Mouse (Mus musculus) spleen, postnatal 4 days (tissue): ENCODE data around the gene Ascl2.

Source experiments
- DNase-seq, 2 experiments: peaks; one replicate each; pipeline ENCODE4 v3.0.0; 2022; ENCODE audit warnings: low spot score in 2 of 2

Ascl2 gene

DNA sequence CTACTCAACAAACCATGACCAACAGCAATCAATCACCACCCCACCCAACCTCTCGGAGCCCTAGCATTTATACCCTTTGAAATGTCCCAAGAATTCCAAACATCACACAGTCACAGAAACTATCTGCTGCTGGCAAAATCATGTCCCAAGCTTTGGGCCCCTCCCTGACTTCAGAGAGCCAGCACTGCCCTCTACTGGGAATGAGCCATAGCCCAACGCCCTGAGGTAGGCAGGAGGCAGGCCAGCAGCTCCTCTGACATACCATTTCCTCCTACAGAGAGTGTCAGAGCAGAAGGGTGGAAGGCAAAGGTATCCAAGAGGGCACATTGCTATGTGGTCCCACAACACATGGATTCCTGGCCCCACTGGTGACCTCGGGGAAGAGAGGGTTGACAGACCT, 33.6 kb upstream of the Ascl2 start:
- DNase-seq, result peak; percentile 68 to 85

DNA sequence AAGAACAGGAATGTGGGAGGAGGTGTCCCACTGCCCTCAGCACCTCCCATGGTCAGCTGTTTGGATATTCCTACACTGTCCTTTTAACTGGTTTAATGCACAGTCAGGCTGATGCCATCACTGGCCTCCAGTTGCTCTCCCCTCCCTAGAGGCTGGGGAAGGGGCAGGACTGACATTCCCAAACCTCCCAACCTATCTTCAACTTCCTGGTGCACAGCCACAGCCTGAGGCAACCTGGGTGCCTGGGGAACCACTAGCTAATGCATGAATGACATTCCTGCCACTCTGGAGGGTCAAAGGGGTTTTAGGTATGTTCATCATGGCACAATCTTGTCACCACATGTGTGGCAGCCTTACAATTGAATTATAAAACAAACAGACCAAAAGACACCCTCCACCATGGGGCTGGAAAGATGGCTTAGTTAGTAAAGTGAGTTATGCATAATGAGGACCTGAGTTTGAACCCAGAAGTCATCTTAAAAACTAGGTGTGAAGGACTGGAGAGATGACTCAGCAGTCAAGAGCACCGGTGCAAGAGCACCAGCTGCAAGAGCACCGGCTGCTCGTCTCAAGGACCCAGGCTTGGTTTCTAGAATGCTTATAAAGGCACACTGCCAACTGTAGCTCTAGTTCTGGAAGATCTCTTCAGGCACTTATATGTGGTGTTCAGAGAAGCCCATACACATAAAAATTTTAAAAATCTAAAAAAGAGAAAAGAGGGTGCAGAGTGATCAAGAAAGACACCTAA, 28.5 kb upstream of the Ascl2 start:
- DNase-seq, result no peak

DNA sequence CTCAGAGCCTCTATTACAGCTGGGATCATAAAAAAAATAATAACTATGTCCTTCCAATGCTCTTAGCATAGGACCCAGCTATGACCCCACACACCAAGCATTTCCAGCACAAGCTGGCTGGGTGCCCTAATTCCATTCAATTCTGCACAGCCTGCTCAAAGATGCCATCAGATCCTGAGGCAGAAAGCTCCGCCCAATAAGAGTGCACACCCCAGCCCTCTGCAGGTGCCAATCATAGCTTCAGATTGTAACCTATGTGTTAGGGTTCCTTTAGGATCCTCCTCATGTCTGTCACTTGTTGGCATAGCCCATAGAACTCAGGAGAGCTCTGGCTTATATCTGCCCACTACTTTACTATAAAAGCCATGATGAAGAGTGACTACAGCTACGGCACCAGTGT, 27.9 kb upstream of the Ascl2 start:
- DNase-seq, result no peak

DNA sequence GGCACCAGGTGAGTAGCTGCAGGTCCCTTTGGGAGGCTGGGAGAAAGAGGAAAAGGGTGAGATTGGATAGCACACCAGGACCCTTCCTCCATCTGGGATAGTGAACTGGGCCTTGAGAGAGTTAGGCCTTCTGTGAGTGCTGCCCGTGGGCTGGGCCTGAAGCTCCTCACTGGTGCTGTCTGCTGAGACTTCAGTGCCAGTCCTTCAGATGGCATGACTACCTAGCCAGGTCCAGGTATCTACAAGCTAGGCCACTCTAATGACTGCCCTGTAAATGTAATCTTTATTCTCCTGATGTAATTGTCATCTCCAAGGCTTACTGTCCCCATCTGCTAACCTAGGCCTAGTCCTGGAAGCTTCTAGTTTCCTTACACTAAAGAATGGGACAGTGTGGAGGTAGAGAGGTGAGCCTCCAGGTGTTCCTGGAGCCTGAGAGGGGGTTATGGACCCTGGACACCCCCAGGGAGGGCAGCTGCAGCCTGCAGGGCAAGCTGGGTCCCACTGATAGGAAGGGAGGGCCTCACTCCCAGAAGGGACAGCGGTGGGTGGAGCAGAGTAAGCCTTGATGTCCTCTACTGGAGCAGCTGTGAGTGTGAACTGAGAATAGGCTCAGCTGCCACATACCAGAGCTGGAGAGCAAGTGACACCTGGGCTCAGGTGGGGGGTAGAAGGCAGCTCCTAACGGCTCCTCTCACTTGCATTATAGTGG, 26.7 kb upstream of the Ascl2 start:
- peak; percentile 63 to 73 for DNase-seq

DNA sequence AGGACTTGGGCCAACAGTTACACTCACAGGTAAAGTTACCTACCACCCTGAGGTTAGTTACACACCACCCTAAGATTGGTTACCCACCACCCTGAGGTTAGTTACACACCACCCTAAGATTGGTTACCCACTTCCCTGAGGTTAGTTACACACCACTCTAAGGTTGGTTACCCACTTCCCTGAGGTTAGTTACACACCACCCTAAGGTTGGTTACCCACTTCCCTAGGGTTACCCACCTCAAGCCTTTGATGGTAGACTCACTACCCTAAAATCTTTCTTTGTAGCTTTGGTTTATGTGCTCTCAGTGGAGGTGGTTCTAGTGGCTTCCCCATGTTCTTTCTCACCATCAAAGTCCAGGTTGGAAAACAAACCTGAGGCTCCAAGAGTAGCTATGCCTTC, 25.9 kb upstream of the Ascl2 start:
- DNase-seq, result no peak

DNA sequence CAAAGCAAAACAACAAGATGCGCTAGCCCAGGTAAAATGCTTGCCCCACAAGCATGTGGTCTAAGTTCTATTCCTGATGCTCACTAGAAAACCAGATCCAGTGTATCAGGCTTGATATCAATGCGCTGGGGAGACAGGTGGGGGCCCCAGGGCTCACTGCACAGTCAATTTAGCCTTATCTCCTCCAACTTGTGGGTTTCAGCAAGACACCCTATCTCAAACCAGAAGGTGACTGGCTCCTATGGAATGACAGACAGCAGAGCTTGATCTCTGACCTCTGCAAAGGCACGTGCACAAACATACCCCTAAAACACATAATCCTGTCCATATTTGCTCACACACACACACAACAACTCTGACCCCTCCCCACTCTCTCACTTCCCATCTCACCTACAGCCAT, 18.7 kb upstream of the Ascl2 start:
- no peak for DNase-seq

DNA sequence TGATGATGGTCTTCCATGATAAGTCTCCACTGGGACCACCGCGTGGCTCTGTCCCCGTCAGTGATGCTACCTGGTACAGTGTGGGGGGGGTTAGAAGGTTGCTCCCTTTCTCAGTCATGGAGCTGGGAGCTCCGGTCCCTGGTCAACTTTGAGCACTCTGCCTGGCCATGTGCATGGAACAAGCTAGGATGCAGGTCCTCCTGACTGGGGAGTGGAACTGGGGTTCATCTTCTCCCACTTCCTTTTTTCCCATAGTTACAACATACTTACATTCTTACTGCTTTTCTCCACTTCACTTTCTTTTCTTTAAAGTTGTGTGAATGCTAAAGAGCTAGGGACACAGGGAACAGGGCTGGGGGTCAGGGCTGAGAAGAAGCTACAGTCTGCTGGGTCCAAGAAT, 16.1 kb upstream of the Ascl2 start:
- DNase-seq, result no peak

DNA sequence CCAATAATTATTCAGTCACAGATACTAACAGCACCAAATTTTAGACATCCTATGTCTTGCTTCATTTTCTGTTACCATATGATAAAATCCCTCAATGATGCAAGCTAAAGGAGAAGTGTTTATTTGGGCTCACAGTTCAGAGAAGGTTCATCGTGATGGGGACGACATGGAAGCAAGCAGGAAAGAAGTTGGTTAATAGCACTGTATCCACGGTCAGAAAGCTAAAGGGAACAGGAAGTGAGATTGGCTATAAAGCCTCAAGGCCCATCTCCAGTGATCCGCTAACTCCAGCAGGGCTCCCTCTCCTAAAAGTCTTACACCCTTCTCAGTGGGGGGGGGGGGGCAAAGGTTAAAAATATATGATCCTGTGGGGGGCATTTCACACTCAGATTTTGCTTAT, 12.8 kb upstream of the Ascl2 start:
- no peak for DNase-seq

DNA sequence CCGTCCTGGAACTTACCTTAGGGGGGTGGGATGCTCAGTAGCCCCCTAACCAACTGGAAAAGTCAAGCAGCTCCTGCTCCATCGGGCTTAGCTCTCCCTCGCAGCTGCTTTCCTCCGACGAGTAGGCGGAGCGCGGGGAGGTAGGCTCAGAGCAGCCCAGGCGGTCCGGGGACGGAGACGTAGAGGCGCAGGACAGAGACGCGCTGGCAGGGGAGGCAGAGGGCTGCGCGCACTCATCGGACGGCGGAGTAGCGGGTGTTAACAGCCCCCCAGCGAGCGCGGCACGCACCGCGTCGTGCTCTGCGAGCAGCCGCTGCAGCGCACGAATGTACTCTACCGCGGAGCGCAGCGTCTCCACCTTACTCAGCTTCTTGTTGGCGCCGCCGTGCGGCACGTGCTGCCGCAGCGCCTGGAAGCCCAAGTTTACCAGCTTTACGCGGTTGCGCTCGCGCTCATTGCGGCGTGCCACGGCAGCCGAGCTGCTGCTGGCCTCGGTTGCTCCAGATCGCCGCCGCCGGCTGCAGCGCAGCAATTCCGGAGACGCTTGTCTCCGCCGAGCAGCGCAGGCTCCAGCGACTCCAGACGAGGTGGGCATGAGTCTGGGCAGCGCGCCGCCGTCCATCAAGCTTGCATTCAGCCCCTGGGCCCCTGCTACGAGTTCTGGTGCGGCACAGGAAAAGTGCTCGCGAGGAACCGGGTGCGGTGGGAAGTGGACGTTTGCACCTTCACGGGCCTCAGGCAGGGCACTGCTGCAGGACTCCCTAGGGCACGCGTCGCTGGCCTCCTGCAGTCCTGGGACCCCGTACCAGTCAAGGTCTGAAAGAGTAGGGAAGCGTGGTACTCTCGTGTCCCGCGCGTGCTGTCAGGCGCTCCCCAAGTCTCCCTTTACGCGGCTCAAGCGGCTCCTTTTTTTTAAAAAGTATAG, 918 bp downstream of the Ascl2 start:
- DNase-seq, result peak; percentile 25 to 69

DNA sequence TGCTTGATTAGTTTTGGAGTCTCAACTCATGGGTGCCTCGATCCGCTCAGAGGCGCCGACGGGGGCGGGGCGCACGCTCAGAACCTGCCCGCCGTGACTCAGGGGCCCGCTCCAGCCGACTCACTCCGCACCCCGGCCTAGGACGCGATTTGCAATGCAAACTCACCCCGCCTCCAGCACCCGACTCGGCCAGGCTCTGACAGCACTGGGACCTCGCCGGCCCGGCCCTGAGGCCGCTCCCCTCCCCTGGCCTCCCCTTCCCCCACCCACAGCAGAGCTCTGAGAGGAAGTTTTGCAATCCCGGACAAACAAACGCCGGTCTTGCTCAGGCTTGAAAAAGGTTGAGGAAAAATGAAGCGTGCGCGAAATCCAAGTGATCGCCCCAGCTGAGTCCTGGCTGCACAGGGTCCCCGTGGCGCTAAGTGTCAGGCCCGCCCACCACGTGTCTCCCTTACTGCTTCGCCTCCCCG, 1.6 kb downstream of the Ascl2 start:
- DNase-seq, result peak in 1 of 2 experiments; percentile 28

DNA sequence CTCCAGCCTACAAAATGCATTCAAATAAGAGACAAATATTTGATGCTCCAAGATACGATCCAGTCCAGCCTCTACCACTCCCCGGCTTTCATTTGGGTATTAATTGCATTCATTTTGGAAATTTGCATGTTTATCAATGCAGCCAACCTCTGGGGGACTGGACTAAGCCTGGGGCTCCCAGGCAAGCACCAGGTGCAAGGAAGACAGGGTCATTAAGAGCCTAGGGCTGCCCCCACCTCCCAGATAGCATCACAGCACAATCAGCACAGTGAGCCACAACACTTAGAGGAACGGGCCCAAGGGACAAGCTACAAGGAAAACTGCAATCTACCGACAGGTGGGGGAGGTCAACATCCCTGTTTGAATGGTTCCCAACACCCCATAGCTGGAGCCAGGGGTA, 9.3 kb downstream of the Ascl2 start:
- DNase-seq, result no peak

DNA sequence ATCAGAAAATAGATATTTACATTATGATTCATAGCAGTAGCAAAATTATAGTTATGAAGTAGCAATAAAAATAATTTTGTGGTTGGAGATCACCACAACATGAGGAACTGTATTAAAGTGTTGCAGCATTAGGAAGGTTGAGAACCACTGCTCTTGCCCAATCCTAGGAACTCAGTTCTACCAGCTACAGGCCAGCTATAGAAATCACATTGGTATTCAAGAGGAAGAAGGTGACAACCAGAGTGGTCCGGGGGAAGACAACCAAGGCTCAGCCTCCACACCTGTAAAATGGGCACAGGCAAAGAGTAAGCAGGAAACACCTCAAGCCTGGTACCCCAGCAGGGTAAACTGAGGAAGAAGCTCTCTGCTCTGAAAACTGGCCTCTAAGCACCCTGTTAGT, 10.2 kb downstream of the Ascl2 start:
- no peak for DNase-seq

DNA sequence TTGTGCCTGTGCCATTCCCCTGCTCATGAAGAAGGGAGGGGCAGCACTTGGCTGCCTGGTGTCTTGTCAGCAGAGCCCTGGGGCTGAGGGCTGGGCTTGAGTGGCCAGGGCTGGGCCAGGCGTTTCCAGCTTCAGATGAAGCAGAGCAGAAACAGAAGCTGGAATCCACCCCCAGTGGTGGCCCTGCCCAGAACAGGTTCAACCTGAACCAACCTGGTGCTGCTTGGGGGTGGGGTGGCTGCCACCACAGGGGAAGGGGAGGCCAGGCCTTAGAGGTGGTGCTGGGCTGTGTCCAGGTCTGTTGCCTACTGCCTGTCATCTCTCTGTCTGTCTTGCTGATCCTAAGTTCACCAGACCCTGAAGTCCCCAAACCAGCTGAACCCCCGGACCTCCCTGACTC, 13.0 kb downstream of the Ascl2 start:
- DNase-seq, result no peak

DNA sequence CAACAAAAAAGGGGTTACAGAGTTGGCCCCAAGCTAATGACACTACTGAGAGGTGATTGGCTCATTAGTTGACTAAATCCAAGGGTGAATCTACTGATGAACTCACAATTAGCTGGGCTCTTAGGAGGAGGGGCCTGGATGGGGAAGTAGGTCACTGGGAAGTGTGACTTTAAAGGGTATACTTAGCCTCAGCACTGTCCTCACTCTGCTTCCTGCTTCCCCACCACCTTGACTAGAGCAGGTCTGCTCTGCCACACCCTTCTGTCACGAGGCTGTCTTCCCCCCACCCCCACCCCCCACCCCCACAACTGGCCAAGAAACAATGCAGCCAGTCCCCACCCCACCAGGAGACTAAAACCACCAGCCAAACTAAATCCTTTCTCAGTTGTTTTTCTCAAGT, 19.5 kb downstream of the Ascl2 start:
- no peak for DNase-seq

DNA sequence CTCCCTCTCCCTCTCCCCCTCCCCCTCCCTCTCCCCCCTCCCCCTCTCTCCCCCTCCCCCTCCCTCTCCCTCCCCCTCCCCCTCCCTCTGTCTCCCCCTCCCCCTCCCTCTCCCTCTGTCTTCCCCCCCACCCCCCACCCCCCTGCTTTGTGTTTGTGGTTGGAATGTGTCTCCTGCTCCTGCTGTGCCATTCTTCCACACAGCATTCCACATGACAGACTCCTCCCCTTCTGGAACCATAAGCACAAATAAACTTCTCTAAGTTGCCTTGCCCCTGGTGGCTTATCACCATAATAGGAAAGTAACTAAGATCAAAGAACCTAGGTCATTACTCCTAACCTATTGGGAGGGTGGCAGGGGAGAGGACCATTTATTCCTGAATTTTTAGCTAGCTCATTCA, 31.4 kb downstream of the Ascl2 start:
- DNase-seq, result no peak

DNA sequence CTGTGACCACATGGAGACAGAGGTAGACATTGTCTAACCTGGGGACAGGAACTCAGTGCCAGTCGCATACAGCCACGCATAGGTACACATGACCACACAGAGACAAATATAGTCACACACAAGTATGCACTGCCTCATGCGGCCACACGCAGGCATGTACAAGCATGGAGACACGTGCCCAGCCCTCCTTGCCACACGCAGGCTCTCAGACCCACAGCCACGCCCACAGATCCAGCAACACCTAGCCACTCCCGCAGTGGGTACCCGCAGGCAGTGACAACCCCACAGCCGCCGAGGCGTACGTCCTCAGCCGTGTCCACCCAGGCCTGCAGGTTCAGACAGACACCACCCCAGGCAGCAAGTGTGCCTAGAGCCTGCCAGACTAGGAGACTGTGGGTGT, 33.4 kb downstream of the Ascl2 start:
- no peak for DNase-seq

DNA sequence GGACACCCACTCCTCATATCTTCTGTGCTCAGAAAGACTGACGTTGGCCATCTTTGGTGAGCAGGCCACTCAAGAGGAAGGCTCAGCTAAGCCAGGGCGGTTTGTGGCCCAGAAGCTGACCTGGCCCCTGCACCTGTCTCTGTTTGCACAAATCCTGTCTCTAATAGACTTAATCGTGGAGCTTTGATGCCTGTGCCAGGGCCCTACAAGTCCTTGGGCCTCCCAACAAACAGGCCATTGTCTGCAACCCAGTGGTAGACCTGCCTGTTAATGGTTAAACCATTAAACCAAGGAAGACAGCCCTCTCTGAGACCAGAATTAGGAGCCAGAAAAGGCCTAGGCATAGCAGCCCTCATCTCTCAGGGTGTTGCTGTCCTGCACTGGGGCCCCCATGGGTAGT, 36.6 kb downstream of the Ascl2 start:
- DNase-seq, result no peak

DNA sequence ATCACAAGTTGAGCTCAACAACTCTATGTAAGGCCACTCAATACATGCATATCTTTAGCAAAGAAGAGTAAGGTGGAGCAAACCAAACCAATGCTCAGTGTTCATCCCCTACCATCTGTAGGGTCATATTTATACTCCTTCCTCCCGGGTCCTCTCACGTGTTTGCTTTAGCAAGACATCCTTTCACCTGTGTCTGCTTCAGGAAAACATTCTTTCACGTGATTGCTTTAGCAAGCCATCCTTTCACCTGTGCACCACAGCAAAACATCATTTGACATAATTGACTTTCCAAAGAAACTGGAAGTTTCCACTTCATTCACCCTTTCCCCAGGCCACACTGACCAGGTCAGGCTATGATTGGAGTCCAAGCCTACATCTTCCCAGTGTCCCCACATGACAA, 38.0 kb downstream of the Ascl2 start, which contains the start of gene Th:
Th (minus strand) TSS at position 101 of the 400 bp plus-strand sequence.
- no peak for DNase-seq

DNA sequence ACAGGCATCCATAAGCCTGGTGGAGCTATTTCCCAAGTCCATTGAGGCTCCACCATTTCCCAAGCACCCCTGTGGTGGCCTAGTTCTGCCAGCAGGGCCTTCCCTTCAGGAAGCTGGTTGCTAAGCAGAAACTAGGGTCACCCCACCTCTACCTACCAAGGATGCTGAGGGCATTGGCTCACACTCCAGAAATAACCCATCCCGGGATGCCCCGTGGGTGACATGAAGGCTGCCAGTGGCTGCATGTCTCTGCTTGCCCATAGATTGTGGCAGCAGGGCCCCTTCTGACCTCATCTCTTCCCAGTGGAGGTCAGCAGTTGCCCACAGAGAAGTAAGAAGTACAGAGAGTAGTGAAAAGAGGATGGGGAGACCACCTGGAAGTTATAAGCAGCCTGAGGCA, 39.5 kb downstream of the Ascl2 start:
- DNase-seq, result no peak

DNA sequence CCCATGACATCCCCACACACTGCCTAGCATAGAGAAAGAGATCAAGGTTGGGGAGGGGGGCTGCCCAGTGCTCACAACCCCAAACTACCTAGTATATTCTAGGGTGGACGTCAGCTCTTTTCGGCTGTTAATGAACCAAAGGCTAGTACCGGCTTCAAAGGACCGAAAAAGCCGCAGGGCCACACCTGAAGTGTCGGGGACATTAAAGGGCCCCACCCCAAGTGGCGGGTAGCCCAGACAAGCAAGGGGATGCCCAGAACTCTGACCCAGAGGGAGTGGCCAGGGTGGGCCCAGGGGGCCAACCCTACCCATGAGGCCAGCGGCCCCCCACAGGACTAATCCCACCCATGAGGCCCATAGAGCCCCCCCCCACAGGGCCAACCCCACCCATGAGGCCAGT, 41.8 kb downstream of the Ascl2 start:
- no peak for DNase-seq

DNA sequence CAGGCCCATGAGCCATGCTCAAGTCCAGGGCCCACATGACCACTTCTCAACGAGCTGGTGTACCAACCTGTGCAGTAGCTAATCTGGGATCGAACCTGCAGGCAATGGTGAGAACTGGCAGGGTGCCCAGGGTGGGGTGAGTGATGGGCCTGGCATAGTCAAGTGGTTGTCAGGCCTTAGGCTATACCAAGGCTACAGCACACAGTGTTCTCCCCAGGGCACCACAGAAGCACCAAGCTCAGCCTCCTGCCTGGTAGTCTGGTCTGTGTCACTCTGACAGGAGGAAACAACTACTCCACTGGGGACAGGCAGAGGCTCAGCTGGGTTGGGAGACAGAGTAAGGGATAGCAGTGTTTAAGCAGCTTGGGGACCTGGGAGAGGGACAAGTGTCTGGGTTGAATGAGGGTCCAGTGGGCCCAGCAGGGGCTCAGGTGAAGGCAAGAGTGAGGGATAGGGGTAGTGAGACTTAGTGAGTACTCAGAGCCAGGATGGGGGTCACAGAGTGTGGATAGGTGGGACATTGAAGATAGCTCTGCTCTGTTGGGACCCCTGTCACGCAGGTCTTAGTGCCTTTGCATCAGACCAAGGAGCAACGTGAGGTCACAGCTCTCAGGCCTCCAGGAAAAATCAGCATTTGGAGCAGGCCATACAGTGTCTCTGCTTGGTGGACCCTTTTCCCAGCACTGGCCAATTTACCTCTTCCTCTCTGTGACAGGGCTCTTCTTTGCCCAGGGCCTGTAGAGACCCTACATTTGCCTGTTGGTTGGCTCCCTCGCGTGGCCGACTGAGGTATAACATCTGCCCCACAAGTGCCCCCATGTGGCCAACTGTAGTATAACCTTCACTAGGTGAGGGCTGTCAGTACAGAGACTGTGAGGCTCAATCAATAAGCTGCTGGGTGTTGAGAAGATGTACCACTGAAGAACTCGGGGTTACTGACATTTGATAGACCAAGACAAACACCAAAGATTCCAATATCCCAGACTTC, 50.1 kb downstream of the Ascl2 start:
- DNase-seq, result peak; percentile 77 to 93
